Mouse (Mus musculus) urinary bladder, postnatal 10 days (tissue): ENCODE measurements around the gene Arl5c.

Experiments used
- DNase-seq: peaks from one replicate; pipeline ENCODE4 v3.0.0; 2022; ENCODE audit warnings: low spot score

Arl5c gene

GRCm38 (mm10) chr11:98019883-98020610 lies 24.1 kb upstream of the Arl5c start:
- DNase-seq: no peak

- no peak for DNase-seq
These were observed 23.1 kb upstream of the Arl5c start for GRCm38 (mm10) chr11:98018858-98019641.

GRCm38 (mm10) chr11:98018222-98018621 lies 22.2 kb upstream of the Arl5c start:
- no peak for DNase-seq

- DNase-seq: no peak
These were observed 20.8 kb upstream of the Arl5c start for GRCm38 (mm10) chr11:98016824-98017223.

- DNase-seq: no peak
These were observed 20.2 kb upstream of the Arl5c start for GRCm38 (mm10) chr11:98016177-98016576.

- no peak for DNase-seq
These were observed 16.9 kb upstream of the Arl5c start for GRCm38 (mm10) chr11:98012831-98013230.

GRCm38 (mm10) chr11:98011716-98012115 lies 15.7 kb upstream of the Arl5c start:
- no peak for DNase-seq

GRCm38 (mm10) chr11:98008087-98008486 lies 12.1 kb upstream of the Arl5c start:
- no peak for DNase-seq

GRCm38 (mm10) chr11:98005686-98006085 lies 9.7 kb upstream of the Arl5c start:
- DNase-seq: no peak

GRCm38 (mm10) chr11:98005076-98005475 lies 9.1 kb upstream of the Arl5c start:
- no peak for DNase-seq

GRCm38 (mm10) chr11:98004161-98004560 lies 8.2 kb upstream of the Arl5c start:
- DNase-seq: no peak

- no peak for DNase-seq
These were observed 7.2 kb upstream of the Arl5c start for GRCm38 (mm10) chr11:98003171-98003671.

- peak; percentile 59 for DNase-seq
These were observed 6.6 kb upstream of the Arl5c start for GRCm38 (mm10) chr11:98002627-98003026.

- DNase-seq: no peak
These were observed 6.0 kb upstream of the Arl5c start for GRCm38 (mm10) chr11:98001986-98002385.

- no peak for DNase-seq
These were observed 5.4 kb upstream of the Arl5c start for GRCm38 (mm10) chr11:98001351-98001824.

- DNase-seq: no peak
These were observed 4.6 kb upstream of the Arl5c start for GRCm38 (mm10) chr11:98000378-98001140.

GRCm38 (mm10) chr11:97999748-98000147 lies 3.8 kb upstream of the Arl5c start:
- DNase-seq: no peak

- no peak for DNase-seq
These were observed 3.1 kb upstream of the Arl5c start for GRCm38 (mm10) chr11:97998898-97999608.

- DNase-seq: no peak
These were observed 2.3 kb upstream of the Arl5c start for GRCm38 (mm10) chr11:97998074-97998793.

- DNase-seq: no peak
These were observed 1.5 kb upstream of the Arl5c start for GRCm38 (mm10) chr11:97997387-97997960.

- DNase-seq: no peak
These were observed 710 bp upstream of the Arl5c start for GRCm38 (mm10) chr11:97996691-97997090.
